Mouse (Mus musculus) embryonic fibroblast, embryonic 13.5 days (primary cell): ENCODE measurements around the gene Ddn.

Experiments used
- CTCF ChIP-seq: IDR thresholded peaks from 2 replicates; pipeline ENCODE4 v1.5.1; 2011; ENCODE audit warnings: mild to moderate bottlenecking, control low read depth, low read length, moderate library complexity, borderline replicate concordance; ENCODE audit not compliant: insufficient read depth
- POLR2A ChIP-seq: IDR thresholded peaks from 2 replicates; pipeline ENCODE4 v1.6.1; 2011; ENCODE audit warnings: low read depth, mild to moderate bottlenecking, control low read depth, low read length, moderate library complexity

DNA sequence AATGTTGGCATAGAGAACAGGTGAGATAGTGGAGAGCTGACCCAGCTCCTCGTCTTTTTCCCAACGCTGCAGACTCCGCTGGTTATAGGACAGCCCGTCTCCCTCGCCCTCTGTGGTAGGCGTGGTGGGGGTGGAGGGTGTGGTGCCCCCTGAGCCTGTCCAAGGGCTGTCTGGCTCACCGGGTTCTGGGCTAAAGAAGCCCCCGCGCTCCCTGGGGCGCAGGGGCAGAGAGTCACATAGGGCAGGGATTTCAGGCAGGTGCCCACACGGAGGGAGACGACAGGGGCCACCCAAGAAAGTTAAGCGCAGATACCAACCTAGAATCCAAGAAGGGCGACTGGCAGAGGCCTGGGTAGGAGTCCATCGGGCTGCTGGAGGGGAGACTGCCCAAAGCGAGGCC, 44.9 kb upstream of the Ddn start:
- no peak for TF ChIP-seq POLR2A
- no peak for TF ChIP-seq CTCF
